Mouse (Mus musculus): ENCODE measurements around the gene Alcam.

The Alcam gene

GRCm38 (mm10) chr16:52261755-52262154, 192.1 kb downstream of the Alcam start:
- no peak for DNase-seq (ENCODE audit: low read depth, low spot score)

- no peak for DNase-seq (ENCODE audit: low read depth, low spot score)
These were observed 202.9 kb downstream of the Alcam start for GRCm38 (mm10) chr16:52250935-52251334.

- DNase-seq (ENCODE audit: low read depth, low spot score) = no peak
These were observed 203.7 kb downstream of the Alcam start for GRCm38 (mm10) chr16:52250196-52250595.

- no peak for DNase-seq (ENCODE audit: low read depth, low spot score)
These were observed 210.4 kb downstream of the Alcam start for GRCm38 (mm10) chr16:52243421-52243973.

GRCm38 (mm10) chr16:52242144-52242543, 211.7 kb downstream of the Alcam start:
- no peak for DNase-seq (ENCODE audit: low read depth, low spot score)

- DNase-seq (ENCODE audit: low read depth, low spot score) = no peak
These were observed 223.9 kb downstream of the Alcam start for GRCm38 (mm10) chr16:52229930-52230329.

- DNase-seq (ENCODE audit: low read depth, low spot score) = no peak
These were observed 224.4 kb downstream of the Alcam start for GRCm38 (mm10) chr16:52229446-52229845.

GRCm38 (mm10) chr16:52222896-52223295, 231.0 kb downstream of the Alcam start:
- no peak for DNase-seq (ENCODE audit: low read depth, low spot score)

GRCm38 (mm10) chr16:52219069-52219468, 234.8 kb downstream of the Alcam start:
- DNase-seq (ENCODE audit: low read depth, low spot score) = peak; percentile 5

GRCm38 (mm10) chr16:52210844-52211606, 242.8 kb downstream of the Alcam start:
- no peak for DNase-seq (ENCODE audit: low read depth, low spot score)

- DNase-seq (ENCODE audit: low read depth, low spot score) = no peak
These were observed 253.8 kb downstream of the Alcam start for GRCm38 (mm10) chr16:52200107-52200506.

All from WW6 (cell line).